Mouse (Mus musculus): ENCODE measurements around the gene Gm47791. TPM values are rescaled to one million over a fixed set of nuclear protein-coding genes. Genes with fewer than 3 reads are reported as not detected.

Gm47791 gene
- polyA plus RNA-seq, 1 experiment from 2014 or later, result not detected

GRCm38 (mm10) chr1:82725026-82725874 lies 45.8 kb downstream of the Gm47791 start:
- H3K4me1 ChIP-seq (ENCODE audit: control insufficient read depth, insufficient read depth, low read length), result peaks cover 10% of the 10 kb centered on the region
- H3K4me3 ChIP-seq (replicated peaks; ENCODE audit: low read depth, low read length), result peak overlapping the region; percentile 78
- under 1% methylated on average over 37 of the region's 37 CpGs for WGBS
- H3K27ac ChIP-seq (replicated peaks; ENCODE audit: low read depth, low read length), result peak overlapping the region; percentile 65
- ATAC-seq (ENCODE audit: low FRiP score, low TSS enrichment) (peak; percentile 95), DNase-seq (peak; percentile 3)
- peaks cover 17% of the 10 kb centered on the region for H3K36me3 ChIP-seq (ENCODE audit: control insufficient read depth, insufficient read depth, low read length)
- peak overlapping the region; percentile 82 for H3K4me2 ChIP-seq (ENCODE audit: low read length)
- H3K9me3 ChIP-seq (ENCODE audit: control insufficient read depth, low read length), result no peaks in the 10 kb centered on the region
- peaks cover 13% of the 10 kb centered on the region for H3K27me3 ChIP-seq (ENCODE audit: control insufficient read depth, insufficient read depth, low read length)
- H3K9ac ChIP-seq (replicated peaks; ENCODE audit: low read length), result peak overlapping the region; percentile 95

GRCm38 (mm10) chr1:82724339-82725025 lies 46.6 kb downstream of the Gm47791 start, which contains the start of gene Mff:
Gene Mff, plus strand, starts transcription at chr1:82724890.
- Histone ChIP-seq H3K4me1 (ENCODE audit: control insufficient read depth, insufficient read depth, low read length) (peaks cover 10% of the 10 kb centered on the region), H3K36me3 (ENCODE audit: control insufficient read depth, insufficient read depth, low read length) (peaks cover 12% of the 10 kb centered on the region), H3K4me2 (ENCODE audit: low read length) (peak within 1 kb of the TSS; percentile 82), H3K27ac (replicated peaks; ENCODE audit: low read depth, low read length) (peak within 1 kb of the TSS; percentile 65), H3K4me3 (replicated peaks; ENCODE audit: low read depth, low read length) (peak within 1 kb of the TSS; percentile 78), H3K9ac (replicated peaks; ENCODE audit: low read length) (peak within 1 kb of the TSS; percentile 95), H3K9me3 (ENCODE audit: control insufficient read depth, low read length) (no peaks in the 10 kb centered on the region), H3K27me3 (ENCODE audit: control insufficient read depth, insufficient read depth, low read length) (peaks cover 13% of the 10 kb centered on the region)
- ATAC-seq (ENCODE audit: low FRiP score, low TSS enrichment) (peak; percentile 99), DNase-seq (peak; percentile 98)
- WGBS, result 10% methylated on average over 38 of the region's 38 CpGs

Other genes with a start within 250 kb of the Gm47791 start
- 0.07 TPM in 2 replicates for gene Col4a4, start 184.4 kb downstream of the Gm47791 start, polyA plus RNA-seq (2014; fragmentation: Nextera tagmentation; extraction: Ambion mirVana)
- 0.08 and 0.14 TPM in 2 replicates for gene Col4a3, start 184.3 kb downstream of the Gm47791 start, polyA plus RNA-seq (2014; fragmentation: Nextera tagmentation; extraction: Ambion mirVana)
- gene Mff, start 46.4 kb downstream of the Gm47791 start, polyA plus RNA-seq (2014; fragmentation: Nextera tagmentation; extraction: Ambion mirVana), result 449 and 463 TPM in 2 replicates
- 0.38 TPM in 1 of 2 replicates, not detected in the other for gene Tm4sf20, start 2.8 kb downstream of the Gm47791 start, polyA plus RNA-seq (2014; fragmentation: Nextera tagmentation; extraction: Ambion mirVana)
- gene Agfg1, start 68.2 kb upstream of the Gm47791 start, polyA plus RNA-seq (2014; fragmentation: Nextera tagmentation; extraction: Ambion mirVana), result 32.4 and 43.7 TPM in 2 replicates
- 0.46 and 0.66 TPM in 2 replicates for gene A030005L19Rik, start 142.1 kb upstream of the Gm47791 start, polyA plus RNA-seq (2014; fragmentation: Nextera tagmentation; extraction: Ambion mirVana)
- gene A030014E15Rik, start 153.7 kb upstream of the Gm47791 start, polyA plus RNA-seq (2014; fragmentation: Nextera tagmentation; extraction: Ambion mirVana), result not detected in 2 replicates
- not detected in 2 replicates for gene Gm6217, start 160.2 kb upstream of the Gm47791 start, polyA plus RNA-seq (2014; fragmentation: Nextera tagmentation; extraction: Ambion mirVana)
- gene A030003K21Rik, start 172.1 kb upstream of the Gm47791 start, polyA plus RNA-seq (2014; fragmentation: Nextera tagmentation; extraction: Ambion mirVana), result not detected in 2 replicates
- not detected in 2 replicates for gene Gm7544, start 184.8 kb upstream of the Gm47791 start, polyA plus RNA-seq (2014; fragmentation: Nextera tagmentation; extraction: Ambion mirVana)
- not detected in 2 replicates for gene Gm47955, start 189.0 kb upstream of the Gm47791 start, polyA plus RNA-seq (2014; fragmentation: Nextera tagmentation; extraction: Ambion mirVana)
- not detected in 2 replicates for gene Gm47959, start 229.3 kb upstream of the Gm47791 start, polyA plus RNA-seq (2014; fragmentation: Nextera tagmentation; extraction: Ambion mirVana)

All from midbrain, embryonic 14.5 days (tissue).